Mouse (Mus musculus) heart, postnatal 0 days (tissue): ENCODE results near the gene Sdr42e1.

Source experiments
- CTCF ChIP-seq: IDR thresholded peaks from 2 replicates; pipeline ENCODE4 v1.5.1; 2016; ENCODE audit warnings: antibody characterized with exemption, control low read depth, low read depth
- EP300 ChIP-seq: IDR thresholded peaks from 2 replicates; pipeline ENCODE4 v1.6.1; 2016; ENCODE audit warnings: antibody characterized with exemption, low read depth

DNA sequence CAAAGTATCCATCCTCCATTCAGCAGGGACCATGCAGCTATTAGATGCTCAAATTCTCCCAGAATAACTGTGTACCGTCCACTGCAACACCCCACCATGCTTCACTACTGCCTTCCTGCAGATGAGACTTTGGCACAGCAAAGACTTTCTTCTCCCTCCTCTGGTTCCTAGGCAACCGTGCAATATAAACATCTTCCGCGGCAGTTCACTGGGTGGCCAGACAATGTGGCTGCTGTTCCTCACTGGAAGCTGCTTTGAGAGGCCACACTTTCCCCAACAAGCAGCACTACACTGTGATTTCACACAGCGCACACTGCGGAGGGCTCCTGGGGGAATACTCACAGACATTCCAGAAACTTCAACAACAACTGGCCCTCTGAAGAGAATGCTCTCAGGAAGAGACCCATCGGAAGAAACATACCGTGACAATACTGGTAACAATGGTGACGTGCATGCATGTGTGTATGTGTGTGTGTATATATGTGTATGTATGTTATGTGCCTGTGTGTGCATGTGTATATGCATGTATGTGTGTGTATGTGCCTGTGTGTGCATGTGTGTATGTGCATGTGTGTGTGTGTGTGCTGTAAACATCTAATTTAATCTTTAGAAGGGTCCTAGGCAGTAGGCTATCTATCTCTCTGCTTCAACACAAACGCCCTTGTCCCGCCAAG lies 13.0 kb downstream of the Sdr42e1 start:
- no peak for TF ChIP-seq EP300
- no peak for TF ChIP-seq CTCF
